Mouse (Mus musculus) kidney, adult 2 months (tissue): ENCODE results near the gene Tmem252.

Source experiments
- CTCF ChIP-seq: fragments of 200-500 bp; conservative IDR thresholded peaks from 2 replicates; pipeline ENCODE4 v1.5.1; 2011; ENCODE audit warnings: low read depth, mild to moderate bottlenecking, control low read depth, low read length, moderate library complexity, mixed read lengths; ENCODE audit not compliant: insufficient read depth, insufficient read length
- POLR2A ChIP-seq: fragments of 200-500 bp; IDR thresholded peaks from one replicate; pipeline ENCODE4 v1.6.1; 2011; ENCODE audit warnings: low read depth, low read length, control low read depth

DNA sequence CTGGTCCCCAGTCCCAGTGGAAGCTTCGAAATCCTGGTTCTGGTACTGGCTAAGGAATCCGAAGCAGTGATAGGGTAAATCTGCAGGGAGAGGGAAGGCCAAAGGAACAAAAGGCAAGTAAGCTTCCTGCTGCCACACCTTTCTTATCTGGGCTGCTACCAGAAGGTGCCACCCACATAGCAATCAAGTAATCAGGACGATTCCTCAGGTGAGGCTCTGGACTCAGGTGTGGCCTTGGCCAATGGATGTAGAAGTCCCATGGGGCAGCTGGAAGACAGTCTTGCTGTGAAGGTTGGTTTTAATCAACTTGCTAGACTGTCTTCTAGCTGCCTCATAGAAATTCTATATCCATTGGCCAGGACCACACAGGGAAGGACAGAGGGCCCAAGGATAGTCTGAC, 40.8 kb upstream of the Tmem252 start:
- TF ChIP-seq CTCF (no peak), POLR2A (no peak)
